Mouse (Mus musculus) bone marrow, adult 2 months (tissue): ENCODE data around the gene Plcb1.

Experiments
- CTCF ChIP-seq: fragments of 200-500 bp; IDR thresholded peaks from 2 replicates; pipeline ENCODE4 v1.5.1; 2011; ENCODE audit warnings: low read length, control low read depth; ENCODE audit not compliant: control insufficient read depth, insufficient read depth
- POLR2A ChIP-seq: fragments of 200-500 bp; IDR thresholded peaks from 2 replicates; pipeline ENCODE4 v1.6.1; 2011; ENCODE audit warnings: low read depth, mild to moderate bottlenecking, control low read depth, low read length, borderline replicate concordance; ENCODE audit not compliant: control insufficient read depth

DNA sequence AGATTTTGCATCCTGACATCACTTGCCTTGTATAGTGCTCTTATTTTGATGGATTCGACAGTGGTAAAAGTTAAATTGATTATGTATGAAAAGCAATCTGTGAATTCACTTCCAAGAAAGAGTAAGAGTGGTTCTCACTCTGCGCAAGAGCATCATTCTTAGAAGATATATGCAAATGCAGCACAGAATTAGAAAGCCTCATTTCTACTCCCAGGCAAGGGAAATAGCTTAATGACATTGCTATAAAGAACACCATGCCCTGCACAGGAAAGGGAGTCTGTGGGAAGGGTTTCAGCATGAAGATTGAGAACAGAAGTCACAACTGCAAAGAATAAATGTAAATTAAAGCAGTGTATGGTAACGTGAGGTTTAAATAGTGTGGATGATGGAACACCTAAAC, 530.1 kb downstream of the Plcb1 start:
- TF ChIP-seq POLR2A, result no peak
- TF ChIP-seq CTCF, result no peak
